ENCODE assay signal across 8 mouse cellular contexts in genomic region chr1:134235391-134235921, GRCm38 (mm10). TPM values are rescaled to one million over a fixed set of nuclear protein-coding genes. Genes with fewer than 3 reads are reported as not detected.
DNase-seq lines count a peak whose midpoint lies in the region; ATAC-seq and TF ChIP-seq lines count a peak whose summit lies in the region.

Adora1 (minus strand) TSS chr1:134235431.

- peak within 1 kb of the TSS; percentile 82 for H3K4me2 ChIP-seq in forebrain, embryonic 12.5 days
- H3K4me2 ChIP-seq in intestine, embryonic 15.5 days (replicated peaks): peak within 1 kb of the TSS; percentile 90
- H3K4me2 ChIP-seq in midbrain, embryonic 13.5 days (replicated peaks): peak within 1 kb of the TSS; percentile 77

- no peaks in the 10 kb centered on the region for H3K9me3 ChIP-seq in erythroblast, embryonic 14.5 days (ENCODE audit: control insufficient read depth, low read length)
- no peaks in the 10 kb centered on the region for H3K9me3 ChIP-seq in ES-E14 (ENCODE audit: control insufficient read depth, insufficient read depth, low read depth, low read length)
- H3K9me3 ChIP-seq in forebrain, embryonic 12.5 days: no peaks in the 10 kb centered on the region
- H3K9me3 ChIP-seq in intestine, embryonic 15.5 days: no peaks in the 10 kb centered on the region
- H3K9me3 ChIP-seq in midbrain, embryonic 13.5 days: no peaks in the 10 kb centered on the region

- no peaks in the 10 kb centered on the region for H3K4me1 ChIP-seq in erythroblast, embryonic 14.5 days (ENCODE audit: control insufficient read depth)
- peaks cover 0 to 3% of the 10 kb centered on the region in 2 experiments; a peak in 1 of 4 replicates for H3K4me1 ChIP-seq in ES-E14 (ENCODE audit: control insufficient read depth in 2 of 2, insufficient read depth in 2 of 2, low read length in 2 of 2, poor library complexity in 1 of 2)
- peaks cover 32% of the 10 kb centered on the region for H3K4me1 ChIP-seq in forebrain, embryonic 12.5 days
- H3K4me1 ChIP-seq in intestine, embryonic 15.5 days (replicated peaks): peaks cover 24% of the 10 kb centered on the region
- peaks cover 40% of the 10 kb centered on the region for H3K4me1 ChIP-seq in midbrain, embryonic 13.5 days (replicated peaks)

- no peak within 1 kb of the TSS for H3K27ac ChIP-seq in ES-E14 (ENCODE audit: insufficient read depth, low read depth, low read length, poor library complexity, severe bottlenecking)
- H3K27ac ChIP-seq in forebrain, embryonic 12.5 days: no peak within 1 kb of the TSS
- H3K27ac ChIP-seq in intestine, embryonic 15.5 days: no peak within 1 kb of the TSS
- H3K27ac ChIP-seq in midbrain, embryonic 13.5 days: no peak within 1 kb of the TSS

- no peak for DNase-seq in ES-E14 (ENCODE audit: low read depth, low spot score)
- DNase-seq in retina, embryonic 14.5 days (ENCODE audit: low spot score): no peak
- DNase-seq in lung, postnatal 36 days: no peak

- no peaks in the 10 kb centered on the region for H3K36me3 ChIP-seq in erythroblast, embryonic 14.5 days (ENCODE audit: control insufficient read depth)
- H3K36me3 ChIP-seq in ES-E14 (ENCODE audit: control insufficient read depth, insufficient read depth, low read length, poor library complexity, severe bottlenecking): no peaks in the 10 kb centered on the region
- no peaks in the 10 kb centered on the region for H3K36me3 ChIP-seq in forebrain, embryonic 12.5 days (replicated peaks)
- H3K36me3 ChIP-seq in intestine, embryonic 15.5 days: no peaks in the 10 kb centered on the region
- H3K36me3 ChIP-seq in midbrain, embryonic 13.5 days: no peaks in the 10 kb centered on the region

- peaks cover 38% of the 10 kb centered on the region for H3K27me3 ChIP-seq in erythroblast, embryonic 14.5 days (ENCODE audit: control insufficient read depth)
- peaks cover 57% of the 10 kb centered on the region for H3K27me3 ChIP-seq in forebrain, embryonic 12.5 days
- H3K27me3 ChIP-seq in intestine, embryonic 15.5 days (replicated peaks): peaks cover 34% of the 10 kb centered on the region
- peaks cover 56% of the 10 kb centered on the region for H3K27me3 ChIP-seq in midbrain, embryonic 13.5 days

- in situ Hi-C loops in ES-E14 (cut with MboI; ENCODE audit: low sequenced_read_pairs in 2 of 2, unreplicated experiment in 2 of 2): no loop called here

- no peak for ATAC-seq in erythroblast, adult 5-6 weeks (replicated peaks; ENCODE audit: low FRiP score, poor library complexity, severe bottlenecking)
- ATAC-seq in forebrain, embryonic 12.5 days (ENCODE audit: low FRiP score): peak; percentile 65
- ATAC-seq in intestine, embryonic 15.5 days: no peak
- no peak for ATAC-seq in midbrain, embryonic 13.5 days

- peak within 1 kb of the TSS; percentile 3 for H3K4me3 ChIP-seq in erythroblast, embryonic 14.5 days (replicated peaks)
- H3K4me3 ChIP-seq in ES-E14 (ENCODE audit: insufficient read depth in 1 of 2, low read depth in 1 of 2, low read length in 2 of 2, poor library complexity in 1 of 2, severe bottlenecking in 1 of 2): peak within 1 kb of the TSS; percentile 53 to 60
- H3K4me3 ChIP-seq in forebrain, embryonic 12.5 days (replicated peaks): peak within 1 kb of the TSS; percentile 44
- H3K4me3 ChIP-seq in intestine, embryonic 15.5 days (replicated peaks): peak within 1 kb of the TSS; percentile 41
- H3K4me3 ChIP-seq in midbrain, embryonic 13.5 days (replicated peaks): peak within 1 kb of the TSS; percentile 48

- 1% methylated on average over 30 of the region's 37 CpGs for WGBS in forebrain, embryonic 12.5 days
- WGBS in intestine, embryonic 15.5 days: 2% methylated on average over 26 of the region's 37 CpGs
- WGBS in midbrain, embryonic 13.5 days: under 1% methylated on average over 37 of the region's 37 CpGs

- peak within 1 kb of the TSS; percentile 36; the same call in 1 of the 2 replicates for H3K9ac ChIP-seq in ES-E14 (ENCODE audit: insufficient read depth, low read depth, low read length, poor library complexity, severe bottlenecking)
- H3K9ac ChIP-seq in forebrain, embryonic 12.5 days: peak within 1 kb of the TSS; percentile 44
- peak within 1 kb of the TSS; percentile 29 for H3K9ac ChIP-seq in intestine, embryonic 15.5 days
- H3K9ac ChIP-seq in midbrain, embryonic 13.5 days (replicated peaks): peak within 1 kb of the TSS; percentile 64

TF ChIP-seq in ES-E14, 5 proteins besides CTCF, POLR2A, EP300 and RAD21:
- TF ChIP-seq HCFC1 (IDR thresholded peaks at IDR 0.05; ENCODE audit: borderline replicate concordance, insufficient read depth, low read length) (no peak), MAFK (IDR thresholded peaks at IDR 0.05; ENCODE audit: insufficient read depth, low read depth, low read length) (no peak), ZC3H11A (IDR thresholded peaks at IDR 0.05; ENCODE audit: borderline replicate concordance, low read depth, low read length) (no peak), ZNF384 (IDR thresholded peaks at IDR 0.05; ENCODE audit: low read depth, low read length) (no peak), CHD2 (IDR thresholded peaks at IDR 0.05; ENCODE audit: low read depth, low read length) (no peak)

RNA-seq across cellular contexts. Expression of gene Adora1, which starts in this region (rescaled TPM):
- polyA plus RNA-seq in erythroblast, embryonic 14.5 days (2012): not detected in 2 replicates
- not detected in 2 replicates for total RNA-seq in erythroblast, adult 5-6 weeks (2015; ENCODE audit: low replicate concordance)
- total RNA-seq in erythroblast, adult 5-6 weeks (2017; ENCODE audit: low replicate concordance): not detected in 2 replicates
- total RNA-seq in ES-E14 (2012; rRNA removed): 0.16 and 0.58 TPM in 2 replicates
- 1.4 and 1.8 TPM in 2 replicates for polyA plus RNA-seq in forebrain, embryonic 12.5 days (2016; fragmentation: Nextera tagmentation; extraction: Ambion mirVana)
- 4.0 and 8.3 TPM in 2 replicates for polyA plus RNA-seq in intestine, embryonic 15.5 days (2015; fragmentation: Nextera tagmentation; extraction: Ambion mirVana)
- 4.6 TPM in 2 replicates for polyA plus RNA-seq in midbrain, embryonic 13.5 days (2015; fragmentation: Nextera tagmentation; extraction: Ambion mirVana)

Comparison
In these comparisons a context has a peak if more than half of its experiments do, and no peak if none do; other contexts are left out.
1. H3K4me3 ChIP-seq: peak in every context shown above with its lines; median percentile 56 in ES-E14; 48 in midbrain, embryonic 13.5 days; 44 in forebrain, embryonic 12.5 days; 41 in intestine, embryonic 15.5 days; 3 in erythroblast, embryonic 14.5 days.